Mouse (Mus musculus): ENCODE measurements around the gene Bbs2.
"Not testable (repeated sequence)": the region's sequence is repeated elsewhere in the genome, so short reads cannot be mapped to it uniquely, and the experiment has no call there.

Bbs2 gene

DNA sequence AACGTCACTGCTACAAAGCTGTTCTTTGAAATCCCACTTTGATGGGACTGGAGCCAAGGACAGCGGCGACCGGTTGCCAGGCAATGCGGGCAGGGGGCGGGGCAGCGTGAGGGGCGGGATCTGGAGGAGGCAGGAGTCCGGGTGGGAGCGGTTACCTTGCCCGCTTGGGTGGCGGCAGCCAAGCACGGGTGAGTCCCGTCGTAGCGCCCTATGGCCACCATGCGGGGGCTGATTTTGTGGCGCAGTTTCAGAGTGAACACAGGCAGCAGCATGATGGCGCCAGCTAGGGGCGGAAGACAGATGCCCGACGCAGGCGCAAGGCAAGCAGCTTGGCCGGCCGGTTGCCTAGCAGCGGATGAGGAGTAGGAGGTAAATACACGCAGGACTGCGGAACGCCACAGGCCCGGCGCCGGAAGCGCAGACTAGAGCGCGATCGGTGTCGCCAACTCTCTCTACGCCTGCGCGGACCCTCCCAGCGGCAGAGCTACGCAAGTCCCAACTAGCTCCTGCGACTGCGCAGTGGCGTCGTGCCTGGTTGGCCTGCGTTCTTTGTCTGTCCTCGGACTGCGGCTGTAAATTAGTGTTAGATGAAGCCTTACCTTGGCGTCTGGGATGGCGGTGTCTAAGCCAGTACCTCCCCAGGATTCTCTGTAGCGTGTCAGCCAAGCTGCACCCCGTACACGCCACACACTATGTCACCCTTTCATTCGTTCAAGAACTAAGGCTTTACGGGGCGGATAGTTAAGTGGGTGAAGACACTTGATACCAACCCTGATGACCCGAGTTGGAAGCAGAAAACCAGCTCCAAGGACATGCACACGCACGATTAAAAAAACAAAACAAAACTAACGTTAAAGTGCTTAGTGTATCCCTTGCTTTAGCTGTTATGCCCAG lies at the start of gene Bbs2:
Gene Bbs2, minus strand, starts transcription at position 848 of the 894 bp plus-strand sequence.
- in situ Hi-C loops (cut with MboI; ENCODE audit: unreplicated experiment in 2 of 2), result no loop called here

DNA sequence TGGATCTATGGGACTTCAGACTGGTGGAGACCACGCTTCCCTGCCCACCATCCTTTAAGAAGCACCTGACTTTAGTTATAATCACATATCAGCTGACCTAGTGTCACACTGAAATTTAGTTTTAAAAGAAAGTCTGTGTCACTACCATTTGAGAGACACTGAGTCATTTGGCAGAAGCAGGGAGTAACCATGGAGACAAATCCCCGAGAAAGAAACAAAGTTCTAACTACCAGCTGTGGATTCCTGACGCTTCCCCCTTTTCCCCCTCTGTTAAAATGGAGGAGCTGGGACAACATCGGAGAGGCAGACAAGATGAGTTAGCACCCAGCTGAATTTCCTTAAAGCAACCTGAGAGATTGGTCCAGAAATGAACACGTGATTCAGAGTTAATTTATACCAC lies 49.5 kb upstream of the Bbs2 start:
- in situ Hi-C loops (cut with MboI; ENCODE audit: unreplicated experiment in 2 of 2), result no loop called here

GRCm38 (mm10) chr8:94140266-94140795 lies 41.6 kb upstream of the Bbs2 start:
- in situ Hi-C loops (cut with MboI; ENCODE audit: unreplicated experiment in 2 of 2), result no loop called here

GRCm38 (mm10) chr8:94136933-94137332 lies 38.2 kb upstream of the Bbs2 start, which contains the start of gene Mt4:
Gene Mt4 (plus strand): TSS chr8:94137197.
- in situ Hi-C loops (cut with MboI; ENCODE audit: unreplicated experiment in 2 of 2), result no loop called here

- in situ Hi-C loops (cut with MboI; ENCODE audit: unreplicated experiment in 2 of 2), result no loop called here
Observed at GRCm38 (mm10) chr8:94136192-94136591, 37.5 kb upstream of the Bbs2 start.

- in situ Hi-C loops (cut with MboI; ENCODE audit: unreplicated experiment in 2 of 2), result no loop called here
Observed at GRCm38 (mm10) chr8:94135556-94135955, 36.8 kb upstream of the Bbs2 start.

GRCm38 (mm10) chr8:94134601-94135000 lies 35.9 kb upstream of the Bbs2 start:
- in situ Hi-C loops (cut with MboI; ENCODE audit: unreplicated experiment in 2 of 2), result not testable (repeated sequence)

- in situ Hi-C loops (cut with MboI; ENCODE audit: unreplicated experiment in 2 of 2), result no loop called here
Observed at GRCm38 (mm10) chr8:94132096-94132495, 33.4 kb upstream of the Bbs2 start.

GRCm38 (mm10) chr8:94130126-94130525 lies 31.4 kb upstream of the Bbs2 start:
- in situ Hi-C loops (cut with MboI; ENCODE audit: unreplicated experiment in 2 of 2), result no loop called here

DNA sequence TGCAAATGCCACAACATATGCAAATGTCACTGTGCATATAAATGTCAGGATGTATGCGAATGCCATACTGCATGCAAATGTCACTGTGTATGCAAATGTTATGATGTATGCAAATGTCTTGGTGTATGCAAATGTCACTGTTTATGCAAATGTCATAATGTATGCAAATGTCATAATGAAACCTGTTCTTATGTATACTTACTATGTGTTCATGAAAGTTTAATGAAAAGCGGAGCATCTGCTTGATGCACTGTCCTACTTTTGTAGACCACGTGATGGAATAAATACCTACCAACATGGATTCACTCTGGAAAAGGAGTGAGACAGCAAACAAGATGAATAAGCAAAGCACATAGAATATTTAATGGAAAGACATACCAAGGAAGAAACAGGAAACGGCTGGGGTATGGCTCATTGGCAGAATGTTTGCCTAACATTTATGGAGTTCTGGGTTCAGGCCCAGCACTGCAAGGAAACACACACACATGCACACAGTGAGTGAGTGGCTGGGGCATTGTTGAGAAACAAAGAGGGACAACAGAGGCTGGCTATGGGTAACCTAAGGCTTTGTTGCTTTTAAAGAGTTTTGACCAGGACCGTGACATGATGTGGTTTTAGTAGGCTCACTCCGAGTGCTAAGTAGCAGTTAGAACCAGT lies 30.5 kb upstream of the Bbs2 start:
- in situ Hi-C loops (cut with MboI; ENCODE audit: unreplicated experiment in 2 of 2), result no loop called here

GRCm38 (mm10) chr8:94127711-94128110 lies 29.0 kb upstream of the Bbs2 start:
- in situ Hi-C loops (cut with MboI; ENCODE audit: unreplicated experiment in 2 of 2), result no loop called here

- in situ Hi-C loops (cut with MboI; ENCODE audit: unreplicated experiment in 2 of 2), result no loop called here
Observed at GRCm38 (mm10) chr8:94122711-94123468, 24.2 kb upstream of the Bbs2 start.

- in situ Hi-C loops (cut with MboI; ENCODE audit: unreplicated experiment in 2 of 2), result no loop called here
Observed at GRCm38 (mm10) chr8:94121625-94122024, 22.9 kb upstream of the Bbs2 start.

- in situ Hi-C loops (cut with MboI; ENCODE audit: unreplicated experiment in 2 of 2), result no loop called here
Observed at GRCm38 (mm10) chr8:94118776-94119430, 20.2 kb upstream of the Bbs2 start.

DNA sequence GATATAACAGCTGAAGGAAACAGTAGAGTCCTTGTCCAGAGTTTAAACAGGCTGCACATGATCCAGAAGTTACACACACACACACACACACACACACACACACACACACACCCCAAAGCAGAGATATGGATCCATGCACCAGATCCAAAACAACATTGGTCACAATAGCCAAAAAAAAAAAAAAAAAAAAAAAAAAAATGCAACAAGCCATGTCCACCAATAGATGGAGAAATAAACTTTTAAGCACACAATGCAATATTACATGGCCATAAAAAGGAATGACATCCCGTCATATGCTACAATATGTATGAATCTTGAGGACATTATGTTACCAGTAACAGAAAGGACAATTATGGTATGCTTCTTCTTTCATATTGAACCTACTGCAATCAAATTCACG lies 15.2 kb upstream of the Bbs2 start:
- in situ Hi-C loops (cut with MboI; ENCODE audit: unreplicated experiment in 2 of 2), result no loop called here

DNA sequence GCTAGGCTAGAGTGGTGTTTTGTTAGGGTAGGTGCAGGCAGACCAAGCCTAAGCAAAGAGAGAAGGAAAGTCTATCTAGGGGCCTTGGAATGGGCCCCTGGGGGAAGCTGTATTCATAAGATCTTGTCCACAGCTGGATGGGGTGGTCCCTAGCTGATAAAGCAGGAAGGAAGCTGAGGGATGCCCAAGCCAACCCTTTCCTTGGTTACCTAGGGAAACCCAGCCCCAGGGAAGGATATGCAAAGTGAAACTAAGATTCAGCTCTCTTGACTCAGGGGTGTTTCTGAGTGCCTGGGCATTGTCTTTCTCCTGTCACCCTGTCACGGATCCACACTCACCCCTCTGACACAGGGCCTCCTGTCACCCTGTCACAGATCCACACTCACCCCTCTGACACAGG lies 14.7 kb upstream of the Bbs2 start:
- in situ Hi-C loops (cut with MboI; ENCODE audit: unreplicated experiment in 2 of 2), result no loop called here

DNA sequence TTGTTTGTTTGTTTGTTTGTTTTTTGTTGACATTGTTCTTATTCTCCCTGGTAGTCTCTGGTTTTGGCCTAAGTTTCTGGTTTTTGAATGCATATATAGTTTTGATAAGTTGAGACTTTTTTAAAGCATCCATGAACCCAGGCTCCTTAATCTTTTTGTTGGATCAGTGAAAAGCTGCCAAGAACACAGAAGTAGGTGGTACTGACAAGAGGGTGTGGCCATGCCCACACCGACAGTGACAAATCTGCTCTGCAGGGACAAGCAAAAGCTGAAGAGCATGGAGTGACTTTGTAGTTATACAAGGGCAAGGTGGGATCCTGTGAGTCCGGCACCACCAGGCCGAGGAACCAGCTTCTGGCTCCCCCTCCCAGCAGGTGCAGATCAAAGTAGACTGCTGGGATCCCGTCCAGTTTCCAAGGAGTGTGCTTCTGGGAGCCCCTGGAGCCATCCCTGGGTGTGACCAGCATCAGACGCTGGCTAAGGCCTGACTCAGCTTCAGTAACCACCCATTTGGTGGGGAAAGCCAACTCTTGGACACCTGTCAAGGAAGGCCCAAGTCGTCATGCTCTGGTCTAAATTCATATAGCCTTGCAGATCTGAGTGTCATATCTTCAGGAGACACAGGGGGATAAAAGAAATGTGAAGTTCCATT lies 11.9 kb upstream of the Bbs2 start:
- in situ Hi-C loops (cut with MboI; ENCODE audit: unreplicated experiment in 2 of 2), result no loop called here

DNA sequence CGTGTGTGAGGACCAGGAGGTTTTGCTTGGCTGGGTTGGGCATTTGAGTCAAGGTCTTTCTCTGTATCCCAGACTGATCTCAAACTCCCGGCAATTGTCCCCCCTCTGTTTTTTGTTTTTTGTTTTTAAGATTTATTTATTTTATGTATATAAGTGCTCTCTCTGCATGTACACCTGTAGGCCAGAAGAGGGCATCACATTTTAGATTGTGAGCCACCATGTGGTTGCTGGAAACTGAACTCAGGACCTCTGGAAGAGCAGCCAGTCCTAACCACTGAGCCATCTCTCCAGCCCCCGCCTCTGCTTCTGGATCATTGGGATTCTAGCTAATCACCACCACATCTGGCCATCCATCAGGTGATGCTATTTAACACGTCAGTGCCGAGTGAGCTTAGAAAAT lies 11.1 kb upstream of the Bbs2 start:
- in situ Hi-C loops (cut with MboI; ENCODE audit: unreplicated experiment in 2 of 2), result loop anchor here in 1 of 2 experiments (10.0 kb wide), 1 partner anchor 95 kb away; no protein-coding TSS in a partner anchor

DNA sequence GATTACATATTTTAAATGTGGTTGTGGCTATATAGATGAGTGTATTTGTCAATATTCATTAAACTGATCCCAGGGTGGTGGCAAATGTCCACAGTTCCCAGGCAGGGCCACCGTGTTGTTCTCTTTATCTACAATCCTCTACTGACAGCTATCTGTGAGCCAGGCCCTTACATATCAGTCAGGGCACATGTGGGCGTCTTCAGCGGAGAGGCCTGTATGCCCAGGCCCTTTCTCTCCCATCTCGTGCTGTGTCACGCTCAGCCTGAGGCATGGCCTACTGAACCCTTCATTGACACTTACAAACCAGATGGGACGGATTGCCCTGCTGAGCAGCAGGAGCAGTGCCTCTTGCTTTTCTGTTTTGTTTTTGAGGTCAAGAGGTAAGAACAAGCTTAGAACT lies 10.7 kb upstream of the Bbs2 start:
- in situ Hi-C loops (cut with MboI; ENCODE audit: unreplicated experiment in 2 of 2), result loop anchor here in 1 of 2 experiments (10.0 kb wide), 1 partner anchor 95 kb away; no protein-coding TSS in a partner anchor

GRCm38 (mm10) chr8:94107871-94108270 lies 9.1 kb upstream of the Bbs2 start:
- in situ Hi-C loops (cut with MboI; ENCODE audit: unreplicated experiment in 2 of 2), result loop anchor here in 1 of 2 experiments (10.0 kb wide), 1 partner anchor 97 kb away; no protein-coding TSS in a partner anchor
